Mouse (Mus musculus): ENCODE results near the gene Uhrf1. TPM values are rescaled to one million over a fixed set of nuclear protein-coding genes. Genes with fewer than 3 reads are reported as not detected.

The Uhrf1 gene
- total and polyA plus RNA-seq, 3 experiments: 115 to 201 (median 133) TPM

- peaks cover 0 to 15% of the 10 kb centered on the region in 2 experiments; a peak in 2 of 4 replicates for H3K4me1 ChIP-seq (ENCODE audit: control insufficient read depth in 1 of 2, insufficient read depth in 2 of 2, low read length in 2 of 2)
Observed at GRCm38 (mm10) chr17:56305826-56306225, 2.7 kb downstream of the Uhrf1 start.

DNA sequence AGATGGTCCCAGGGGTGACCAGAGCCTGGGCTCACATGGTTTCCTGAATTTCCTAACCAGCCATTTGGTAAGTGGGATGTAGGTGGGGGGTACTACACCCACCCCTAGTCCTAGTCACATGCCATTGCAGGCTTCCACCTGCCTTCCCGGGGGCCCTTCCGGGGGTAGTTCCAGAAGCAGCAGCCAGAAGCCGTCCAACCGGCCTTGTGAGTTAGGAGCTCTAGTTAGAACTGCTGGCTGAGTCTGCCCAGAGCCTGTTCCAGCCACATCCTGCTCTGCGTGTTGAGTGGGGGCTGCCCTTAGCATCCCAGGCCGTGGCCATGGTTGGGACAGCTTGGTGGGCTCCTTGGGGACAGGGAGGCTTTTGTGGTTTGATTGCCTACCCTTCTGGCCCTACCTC lies 5.0 kb downstream of the Uhrf1 start:
- Histone ChIP-seq H3K79me2 (ENCODE audit: control insufficient read depth, insufficient read depth, low read length, poor library complexity) (peaks cover 39% of the 10 kb centered on the region), H3K9ac (ENCODE audit: control insufficient read depth, low read depth, low read length, poor library complexity, severe bottlenecking) (no peak overlapping the region), H3K4me1 (ENCODE audit: control insufficient read depth in 1 of 2, insufficient read depth in 2 of 2, low read length in 2 of 2) (peaks cover 0 to 9% of the 10 kb centered on the region in 2 experiments; a peak in 1 of 4 replicates), H3K4me3 (ENCODE audit: control insufficient read depth in 1 of 2, insufficient read depth in 1 of 2, low read depth in 2 of 2, low read length in 2 of 2) (no peak overlapping the region), H3K27me3 (ENCODE audit: control insufficient read depth in 1 of 2, insufficient read depth in 2 of 2, low read length in 2 of 2) (no peaks in the 10 kb centered on the region), H3K27ac (ENCODE audit: control insufficient read depth, low read depth, low read length) (no peak overlapping the region), H3K9me3 (replicated peaks; ENCODE audit: insufficient read depth, low read length) (no peaks in the 10 kb centered on the region), H3K36me3 (ENCODE audit: control insufficient read depth in 1 of 2, insufficient read depth in 2 of 2, low read length in 2 of 2) (peaks cover 6 to 9% of the 10 kb centered on the region in 2 experiments)
- DNase-seq (ENCODE audit: low read depth, low spot score): no peak
- TF ChIP-seq RAD21 (IDR thresholded peaks at IDR 0.05; ENCODE audit: low read depth, low read length) (no peak), TBP (IDR thresholded peaks at IDR 0.05; ENCODE audit: low read depth, low read length) (no peak), E2F4 (IDR thresholded peaks at IDR 0.05; ENCODE audit: borderline replicate concordance, low read depth, low read length) (no peak), ZKSCAN1 (IDR thresholded peaks at IDR 0.05; ENCODE audit: low read depth, low read length) (no peak), ZMIZ1 (IDR thresholded peaks at IDR 0.05; ENCODE audit: low read depth, low read length) (no peak), HCFC1 (IDR thresholded peaks at IDR 0.05; ENCODE audit: low read depth, low read length) (no peak), MXI1 (IDR thresholded peaks at IDR 0.05; ENCODE audit: low read depth, low read length) (no peak), MAZ (IDR thresholded peaks at IDR 0.05; ENCODE audit: low read depth, low read length) (no peak), EP300 (IDR thresholded peaks at IDR 0.05; ENCODE audit: low read depth in 1 of 2, low read length in 2 of 2) (no peak), CHD1 (IDR thresholded peaks at IDR 0.05; ENCODE audit: low read depth, low read length) (no peak), JUND (IDR thresholded peaks at IDR 0.05; ENCODE audit: low read depth, low read length) (no peak), CTCF (IDR thresholded peaks at IDR 0.05 in 2 of 3, conservative IDR thresholded peaks at IDR 0.05 in 1 of 3; ENCODE audit: control insufficient read depth in 1 of 3, insufficient read depth in 1 of 3, low read depth in 2 of 3, low read length in 3 of 3, poor library complexity in 1 of 3, severe bottlenecking in 1 of 3) (no peak), ETS1 (IDR thresholded peaks at IDR 0.05; ENCODE audit: low read depth, low read length) (no peak), POLR2AphosphoS2 (IDR thresholded peaks at IDR 0.05; ENCODE audit: low read length) (no peak), MYB (IDR thresholded peaks at IDR 0.05; ENCODE audit: low read depth, low read length) (no peak), MEF2A (IDR thresholded peaks at IDR 0.05; ENCODE audit: extremely low read depth, insufficient replicate concordance, low read depth, low read length, poor library complexity, severe bottlenecking) (no peak), KAT2A (conservative IDR thresholded peaks at IDR 0.05; ENCODE audit: low read depth, low read length) (no peak), GATA1 (IDR thresholded peaks at IDR 0.05; ENCODE audit: low read depth, low read length) (no peak), SMC3 (IDR thresholded peaks at IDR 0.05; ENCODE audit: low read depth, low read length) (no peak)

More at GRCm38 (mm10) chr17:56305826-56306225, 2.7 kb downstream of the Uhrf1 start:
- DNase-seq (ENCODE audit: low read depth, low spot score): no peak
- Histone ChIP-seq H3K27ac (ENCODE audit: control insufficient read depth, low read depth, low read length) (no peak overlapping the region), H3K79me2 (ENCODE audit: control insufficient read depth, insufficient read depth, low read length, poor library complexity) (peaks cover 39% of the 10 kb centered on the region), H3K4me3 (ENCODE audit: control insufficient read depth in 1 of 2, insufficient read depth in 1 of 2, low read depth in 2 of 2, low read length in 2 of 2) (no peak overlapping the region), H3K9me3 (replicated peaks; ENCODE audit: insufficient read depth, low read length) (no peaks in the 10 kb centered on the region), H3K9ac (ENCODE audit: control insufficient read depth, low read depth, low read length, poor library complexity, severe bottlenecking) (0 out of 2 replicates have a peak overlapping the region, but pooled peaks have one; percentile 5), H3K36me3 (ENCODE audit: control insufficient read depth in 1 of 2, insufficient read depth in 2 of 2, low read length in 2 of 2) (peaks cover 2 to 9% of the 10 kb centered on the region in 2 experiments), H3K27me3 (ENCODE audit: control insufficient read depth in 1 of 2, insufficient read depth in 2 of 2, low read length in 2 of 2) (no peaks in the 10 kb centered on the region)
- TF ChIP-seq UBTF (IDR thresholded peaks at IDR 0.05; ENCODE audit: borderline replicate concordance, insufficient read depth, low read depth, low read length): no peak
- TF ChIP-seq CTCF (IDR thresholded peaks at IDR 0.05 in 2 of 3, conservative IDR thresholded peaks at IDR 0.05 in 1 of 3; ENCODE audit: control insufficient read depth in 1 of 3, insufficient read depth in 1 of 3, low read depth in 2 of 3, low read length in 3 of 3, poor library complexity in 1 of 3, severe bottlenecking in 1 of 3): peak in 2 of 3 experiments; percentile 21 to 38; a peak in 3 of 6 replicates
